Mouse (Mus musculus) embryonic fibroblast, embryonic 13.5 days (primary cell): ENCODE data around the gene Trmt10c.

ENCODE experiments used
- CTCF ChIP-seq: IDR thresholded peaks from 2 replicates; pipeline ENCODE4 v1.5.1; 2011; ENCODE audit warnings: mild to moderate bottlenecking, control low read depth, low read length, moderate library complexity, borderline replicate concordance; ENCODE audit not compliant: insufficient read depth
- POLR2A ChIP-seq: IDR thresholded peaks from 2 replicates; pipeline ENCODE4 v1.6.1; 2011; ENCODE audit warnings: low read depth, mild to moderate bottlenecking, control low read depth, low read length, moderate library complexity

DNA sequence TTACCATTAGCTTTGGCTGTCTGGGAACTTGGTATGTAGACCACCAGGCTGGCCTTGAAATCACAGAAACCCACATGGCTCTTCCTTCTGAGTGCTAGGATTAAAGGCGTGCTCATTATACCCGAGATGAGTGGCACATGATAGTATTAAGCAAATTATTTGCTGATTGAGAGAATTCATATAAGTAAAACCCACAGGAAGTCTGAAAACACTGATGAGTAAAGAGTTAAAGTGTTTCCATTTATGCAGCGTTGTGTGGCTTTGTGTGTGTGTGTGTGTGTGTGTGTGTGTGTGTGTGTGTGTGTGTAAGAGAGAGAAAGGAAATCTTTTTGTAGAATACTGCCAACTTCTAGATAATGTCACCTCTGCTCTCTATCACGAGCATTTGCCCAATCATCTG is 44.1 kb upstream of the Trmt10c start:
- TF ChIP-seq POLR2A (no peak), CTCF (no peak)
